Mouse (Mus musculus) lung, adult 2 months (tissue): Measurements from ENCODE around the gene Tbc1d25. TPM values are rescaled to one million over a fixed set of nuclear protein-coding genes. Genes with fewer than 3 reads are reported as not detected.

Experiments used
- DNase-seq: peaks from one replicate; pipeline ENCODE4 v3.0.0; 2022
- H3K4me1 ChIP-seq: fragments of 200-500 bp; 2 replicates; pipeline ENCODE4 v1.6.1; 2011; ENCODE audit warnings: low read length; ENCODE audit not compliant: control insufficient read depth, insufficient read depth
- H3K4me3 ChIP-seq: fragments of 200-500 bp; replicated peaks from 2 replicates; pipeline ENCODE3; 2011; ENCODE audit warnings: low read depth, mild to moderate bottlenecking, control low read depth, low read length; ENCODE audit errors: extremely low read depth
- CTCF ChIP-seq: fragments of 200-500 bp; IDR thresholded peaks from 2 replicates; pipeline ENCODE4 v1.5.1; 2011; ENCODE audit warnings: mild to moderate bottlenecking, low read length, control low read depth; ENCODE audit not compliant: insufficient read depth
- POLR2A ChIP-seq: fragments of 200-500 bp; IDR thresholded peaks from 2 replicates; pipeline ENCODE4 v1.6.1; 2011; ENCODE audit warnings: low read depth, mild to moderate bottlenecking, control low read depth, low read length, borderline replicate concordance; ENCODE audit errors: extremely low read depth
- WGBS: fragments of 180-500 bp; shearing (Covaris S2); methylation state at CpG from one replicate; pipeline ENCODE4 v1.1.7; 2018; 5-methylcytosine and 5-hydroxymethylcytosine counted together
- polyA plus RNA-seq: library from polyadenylated mRNA; depleted of rRNA; stranded (reverse); fragments of >200 nt; gene quantifications from 2 replicates; pipeline ENCODE4 v1.2.3, GENCODE M21; 2012; rRNA removed

Gene Tbc1d25
- 16.6 and 21.0 TPM in 2 replicates for polyA plus RNA-seq

DNA sequence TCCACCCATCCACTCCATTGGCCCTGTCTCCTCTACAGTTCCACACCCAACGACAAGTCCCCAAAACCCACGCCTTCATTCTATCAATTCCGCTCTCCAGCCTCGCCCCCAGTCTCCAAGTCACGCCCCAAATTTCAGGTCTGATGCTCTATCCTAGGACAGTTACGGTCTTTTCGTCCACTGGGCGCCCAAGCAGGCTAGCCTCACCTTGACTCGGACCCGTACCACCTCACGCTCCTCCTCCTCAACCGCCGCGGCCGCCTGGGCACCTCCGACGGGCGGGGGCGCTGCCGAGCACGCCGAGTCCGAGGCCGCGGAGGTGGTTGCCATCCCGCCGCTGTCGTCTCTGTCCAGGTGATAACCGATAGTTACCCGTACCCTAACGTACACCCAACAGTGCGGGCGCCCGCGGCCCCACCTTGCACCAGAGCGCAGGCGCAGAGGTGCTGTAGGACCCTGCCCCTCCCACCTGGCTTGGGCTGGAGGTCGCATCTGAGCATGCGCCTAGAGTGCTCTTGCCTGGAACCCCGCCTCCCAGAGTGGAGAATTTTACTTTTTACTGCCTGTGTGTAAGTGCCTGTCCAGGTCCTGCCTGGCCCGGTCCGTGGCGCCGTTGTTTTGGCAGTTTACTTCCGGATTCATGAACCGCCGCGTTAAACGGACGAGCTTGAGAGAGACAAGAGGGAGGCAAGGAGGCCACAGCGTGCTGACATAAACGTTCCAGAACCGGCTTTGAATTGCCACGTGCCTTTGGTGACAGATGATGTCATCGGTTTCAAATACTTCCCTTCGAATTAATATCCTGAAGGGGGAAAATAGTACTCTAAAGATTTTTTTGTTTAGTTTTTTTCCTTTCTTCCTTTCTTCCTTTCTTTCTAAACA is at the start of gene Tbc1d25:
Gene Tbc1d25, minus strand, starts transcription at position 678 of the 882 bp plus-strand sequence.
- WGBS, result 21% methylated on average over 56 of the region's 56 CpGs
- DNase-seq, result peak; percentile 76
- TF ChIP-seq POLR2A (peak; percentile 65; the same call in 1 of the 2 replicates), CTCF (no peak)
- H3K4me3 ChIP-seq, result peak within 1 kb of the TSS; percentile 86
- H3K4me1 ChIP-seq, result no peaks in the 10 kb centered on the region; the same call in 1 of the 2 replicates

DNA sequence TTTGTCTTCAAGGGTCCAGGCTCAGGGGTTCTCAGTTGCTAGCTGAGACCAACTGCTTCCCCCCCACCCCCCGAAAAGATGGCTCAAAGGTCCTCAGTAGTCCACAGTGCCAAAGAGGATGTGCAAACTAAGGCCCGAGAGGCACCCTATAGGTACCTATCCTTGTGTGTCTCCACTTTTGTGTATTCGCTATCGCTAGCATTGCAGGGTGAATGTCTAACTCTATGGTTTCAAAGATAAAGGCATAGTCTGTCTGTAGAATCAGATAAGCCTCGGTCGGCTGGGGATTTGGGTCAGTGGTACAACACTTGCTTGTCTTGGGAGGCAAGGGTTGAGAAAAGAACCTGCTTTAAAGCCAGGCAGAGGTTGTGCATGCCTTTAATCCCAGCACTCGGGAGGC is 47.5 kb upstream of the Tbc1d25 start:
- H3K4me3 ChIP-seq, result no peak overlapping the region
- WGBS, result 79% methylated on average over 7 of the region's 7 CpGs
- TF ChIP-seq POLR2A (no peak), CTCF (no peak)
- no peaks in the 10 kb centered on the region; the same call in 1 of the 2 replicates for H3K4me1 ChIP-seq
- DNase-seq, result no peak

DNA sequence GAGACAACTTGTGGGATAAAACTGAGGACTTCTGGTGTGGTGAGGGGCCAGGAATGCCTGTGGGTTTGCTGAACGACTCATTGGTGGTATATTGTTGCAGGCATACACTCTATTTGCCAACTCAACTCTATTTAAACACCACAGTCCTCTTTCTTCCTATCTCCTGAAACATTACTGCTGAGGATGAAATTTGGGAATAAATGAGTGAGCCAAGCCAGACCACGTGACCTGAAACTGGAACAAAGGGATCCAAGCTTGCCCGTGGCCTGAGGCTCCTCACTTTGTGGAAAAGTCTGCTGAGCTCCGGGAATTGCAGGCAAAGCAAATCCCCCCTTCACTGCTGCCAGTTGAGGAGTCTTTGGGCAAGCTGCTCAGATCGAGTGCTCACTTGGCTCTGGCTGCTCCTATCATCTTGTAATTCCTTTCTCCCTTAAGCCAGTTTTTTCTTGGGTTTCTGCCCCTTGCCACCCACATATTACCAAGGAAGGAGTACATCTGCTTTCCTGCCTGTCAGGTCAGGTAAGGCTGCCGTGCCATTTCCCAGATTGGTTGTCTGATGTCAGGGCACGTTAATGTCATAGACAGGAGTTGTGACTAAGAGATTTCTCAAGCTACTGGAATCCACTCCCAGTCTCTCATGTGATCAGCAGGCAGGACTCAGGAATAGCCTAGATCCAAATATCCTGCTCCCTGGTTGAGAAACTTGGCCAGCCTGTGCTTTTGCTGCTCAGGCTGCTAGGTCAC is 46.9 kb upstream of the Tbc1d25 start:
- TF ChIP-seq CTCF (no peak), POLR2A (no peak)
- WGBS, result 46% methylated on average over 7 of the region's 7 CpGs
- DNase-seq, result no peak

DNA sequence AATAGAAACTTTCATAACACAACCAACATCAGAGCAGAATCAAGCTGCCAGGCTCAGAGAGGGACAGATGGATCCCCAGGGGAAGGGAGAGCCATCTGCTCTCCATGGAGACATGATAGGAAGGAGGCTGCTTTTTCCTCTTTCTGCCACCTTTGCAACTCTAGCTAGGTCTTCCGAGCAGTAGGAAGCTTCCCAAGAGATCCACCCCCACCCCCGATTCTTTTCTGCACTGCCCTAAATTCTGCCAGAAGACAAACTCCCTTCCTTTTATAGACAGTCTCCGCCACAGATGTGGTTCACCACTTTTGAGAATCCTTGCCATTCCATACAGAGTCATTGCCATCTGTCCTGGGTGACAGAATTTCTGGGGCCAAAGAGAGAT is 46.3 kb upstream of the Tbc1d25 start:
- 64% methylated on average over 3 of the region's 3 CpGs for WGBS
- no peak overlapping the region for H3K4me3 ChIP-seq
- no peak for DNase-seq
- H3K4me1 ChIP-seq, result no peaks in the 10 kb centered on the region; the same call in 1 of the 2 replicates
- TF ChIP-seq CTCF (no peak), POLR2A (no peak)

More for the DNA sequence above, 46.9 kb upstream of the Tbc1d25 start:
- Histone ChIP-seq H3K4me3 (no peak overlapping the region), H3K4me1 (no peaks in the 10 kb centered on the region; the same call in 1 of the 2 replicates)

DNA sequence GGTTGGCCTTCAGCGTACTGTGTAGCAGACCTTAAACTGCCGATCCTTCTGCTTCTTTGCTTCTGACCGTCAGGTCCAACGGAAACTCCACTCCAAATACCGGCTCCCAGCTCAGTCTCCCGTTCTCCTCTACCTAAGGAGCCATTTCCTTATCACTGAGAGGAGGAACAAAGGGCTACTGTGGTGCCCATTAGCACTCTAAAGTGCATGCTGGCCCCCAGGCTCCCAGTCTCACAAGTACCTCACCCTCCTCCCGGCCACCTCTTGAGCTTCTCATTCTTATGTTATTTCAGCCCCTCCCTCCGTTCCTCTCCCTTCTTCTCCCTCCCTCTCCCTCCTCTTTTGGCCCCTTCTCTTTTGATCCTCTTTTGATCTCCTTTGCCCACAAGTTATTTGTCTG is 43.7 kb upstream of the Tbc1d25 start:
- WGBS, result 56% methylated on average over 8 of the region's 8 CpGs
- Histone ChIP-seq H3K4me1 (no peaks in the 10 kb centered on the region; the same call in 1 of the 2 replicates), H3K4me3 (no peak overlapping the region)
- TF ChIP-seq CTCF, result no peak
- no peak for TF ChIP-seq POLR2A
- no peak for DNase-seq

DNA sequence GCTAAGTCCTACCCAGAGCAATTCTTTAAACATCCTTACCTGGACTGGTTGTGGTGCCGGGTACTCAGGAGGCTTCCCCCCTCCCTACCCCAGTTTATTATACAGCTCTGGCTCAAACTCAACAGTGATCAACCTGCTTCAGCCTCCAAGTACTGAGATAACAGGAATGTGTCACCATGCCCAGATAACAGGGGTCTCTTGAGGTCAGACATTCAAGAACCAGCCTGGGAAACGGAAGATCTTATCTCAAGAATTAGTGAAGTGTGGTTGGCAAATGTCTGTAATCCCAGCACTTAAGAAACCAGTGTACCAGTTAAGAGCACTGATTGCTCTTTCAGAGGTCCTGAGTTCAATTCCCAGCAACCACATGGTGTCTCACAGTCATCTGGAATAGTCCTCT is 42.1 kb upstream of the Tbc1d25 start:
- Histone ChIP-seq H3K4me1 (no peaks in the 10 kb centered on the region; the same call in 1 of the 2 replicates), H3K4me3 (no peak overlapping the region)
- WGBS, result 62% methylated on average over 2 of the region's 2 CpGs
- TF ChIP-seq POLR2A (no peak), CTCF (no peak)
- no peak for DNase-seq

DNA sequence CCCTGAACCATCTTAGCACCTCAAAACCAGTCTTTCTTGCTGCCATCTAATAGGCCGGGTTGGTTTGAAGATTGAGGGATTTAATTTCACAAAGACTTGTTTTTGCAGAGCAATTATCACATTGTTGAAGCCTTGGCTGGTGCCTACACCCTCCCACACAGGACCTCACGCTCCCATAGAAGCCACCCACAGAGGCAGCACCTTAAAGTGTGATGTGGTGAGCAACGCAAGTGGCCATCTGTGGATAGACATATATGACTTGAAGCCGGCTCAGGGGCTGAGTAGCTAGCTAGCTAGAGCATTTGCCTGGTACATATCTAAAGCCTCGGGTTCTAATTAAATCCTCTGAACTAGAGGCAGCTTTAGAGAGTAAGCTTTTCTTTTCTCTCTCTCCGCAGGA is 41.4 kb upstream of the Tbc1d25 start:
- TF ChIP-seq POLR2A, result no peak
- TF ChIP-seq CTCF, result no peak
- Histone ChIP-seq H3K4me1 (no peaks in the 10 kb centered on the region; the same call in 1 of the 2 replicates), H3K4me3 (no peak overlapping the region)
- no peak for DNase-seq
- WGBS, result 56% methylated on average over 6 of the region's 6 CpGs

DNA sequence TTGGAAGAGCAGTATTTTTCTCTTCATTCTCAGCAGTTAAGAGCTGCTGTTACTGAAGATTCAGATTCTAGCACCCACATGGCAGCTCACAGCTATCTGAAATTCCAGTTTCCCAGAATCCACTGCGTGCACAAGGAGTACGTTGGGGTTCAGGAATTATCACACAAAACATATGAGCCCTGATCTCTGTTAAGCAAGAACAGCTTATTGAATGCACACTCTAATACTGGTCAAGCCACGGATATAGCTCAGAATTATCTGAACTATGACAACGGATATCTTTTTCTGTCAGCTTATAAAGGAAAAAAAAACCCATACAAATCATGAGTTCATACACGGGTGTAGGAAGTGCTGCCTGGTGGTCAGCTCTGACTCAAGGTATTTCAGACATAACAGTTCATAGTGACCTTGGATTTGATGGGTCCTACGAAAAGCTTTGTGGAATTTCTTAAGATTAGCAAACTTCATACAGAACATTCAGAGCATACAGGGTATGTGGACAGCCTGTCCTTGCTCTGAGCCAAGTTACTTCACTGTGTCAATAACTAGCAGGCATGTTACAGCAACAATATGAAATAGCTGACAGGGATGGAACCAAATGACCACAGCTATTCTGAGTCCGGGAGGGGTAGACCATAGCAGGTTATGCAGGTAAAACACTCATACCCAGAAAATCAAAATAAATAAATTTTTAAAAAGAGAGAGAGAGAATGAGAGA is 35.7 kb upstream of the Tbc1d25 start:
- no peak for DNase-seq
- 63% methylated on average over 7 of the region's 7 CpGs for WGBS
- Histone ChIP-seq H3K4me3 (no peak overlapping the region), H3K4me1 (no peaks in the 10 kb centered on the region; the same call in 1 of the 2 replicates)
- TF ChIP-seq CTCF, result no peak
- TF ChIP-seq POLR2A, result no peak

DNA sequence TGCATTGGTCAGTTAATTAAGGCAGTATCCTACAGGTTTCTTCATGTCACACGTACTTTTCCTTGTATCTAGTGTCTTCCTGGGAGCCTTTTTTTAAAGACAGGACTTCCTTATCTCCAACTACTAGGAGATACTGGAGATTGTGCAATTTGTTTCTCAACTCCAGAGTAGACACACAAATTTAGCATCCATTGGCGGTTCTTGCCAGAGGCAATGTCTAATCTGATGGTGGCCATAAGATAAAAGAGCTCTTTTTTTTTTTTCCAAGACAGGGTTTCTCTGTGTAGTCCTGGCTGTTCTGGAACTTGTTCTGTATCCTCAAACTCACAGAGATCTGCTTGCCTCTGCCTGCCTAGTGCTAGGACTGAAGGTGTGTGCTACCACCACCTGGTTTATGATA is 33.7 kb upstream of the Tbc1d25 start:
- Histone ChIP-seq H3K4me3 (no peak overlapping the region), H3K4me1 (peaks cover 2% of the 10 kb centered on the region; the same call in 1 of the 2 replicates)
- 50% methylated on average over 2 of the region's 2 CpGs for WGBS
- DNase-seq, result no peak
- TF ChIP-seq CTCF (no peak), POLR2A (no peak)
